Mouse (Mus musculus): ENCODE results near the gene Myo1c. TPM values are rescaled to one million over a fixed set of nuclear protein-coding genes. Genes with fewer than 3 reads are reported as not detected.

Gene Myo1c
- polyA plus RNA-seq, 1 experiment, result 14.1 TPM

DNA sequence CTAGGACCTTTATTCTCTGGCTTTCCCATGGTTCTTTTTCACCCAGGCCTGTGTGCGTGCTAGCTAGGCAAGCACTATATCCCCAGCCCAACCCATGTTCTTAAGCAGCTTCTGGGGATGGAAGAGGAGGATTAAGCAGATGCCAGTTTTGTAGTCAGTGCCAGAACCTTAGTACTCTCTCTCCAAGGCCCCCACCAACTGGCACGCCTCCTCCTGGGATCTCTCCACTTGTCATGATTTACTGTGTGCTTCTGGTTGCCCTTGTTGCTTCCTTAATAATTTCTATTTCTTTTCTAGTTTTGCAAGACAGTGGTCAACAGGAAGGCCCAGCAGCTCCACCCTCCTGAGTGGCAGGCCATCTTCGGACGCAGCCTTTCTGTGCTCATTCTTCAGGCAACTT, 24.5 kb upstream of the Myo1c start:
- TF ChIP-seq POLR2A (IDR thresholded peaks at IDR 0.05; ENCODE audit: borderline replicate concordance, extremely low read depth, insufficient read depth, insufficient read length, poor library complexity, severe bottlenecking), result no peak
- no peak for TF ChIP-seq CTCF (IDR thresholded peaks at IDR 0.05; ENCODE audit: borderline replicate concordance, extremely low read depth, insufficient read depth, insufficient read length)
- peak; percentile 36 for DNase-seq (ENCODE audit: low read depth)

DNA sequence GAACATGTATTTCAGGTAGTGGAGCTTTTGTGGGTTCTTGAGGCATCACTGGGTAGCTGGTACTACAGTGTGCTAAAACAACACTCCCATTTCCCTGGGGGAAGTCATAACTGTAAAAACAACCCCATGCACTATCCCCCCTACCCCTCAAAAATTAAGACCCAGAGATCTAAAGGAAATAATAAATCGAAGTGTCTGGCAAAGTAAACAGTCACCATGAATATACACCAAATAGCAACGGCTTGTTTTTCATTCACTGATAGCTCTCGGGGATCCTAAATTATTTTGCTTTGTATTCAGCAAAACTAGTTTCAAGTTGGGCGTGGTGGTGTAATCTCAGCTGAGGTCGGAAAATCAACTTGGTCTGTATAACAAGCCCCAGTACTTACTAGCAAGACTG, 20.2 kb upstream of the Myo1c start:
- DNase-seq (ENCODE audit: low read depth), result no peak
- TF ChIP-seq POLR2A (IDR thresholded peaks at IDR 0.05; ENCODE audit: borderline replicate concordance, extremely low read depth, insufficient read depth, insufficient read length, poor library complexity, severe bottlenecking), result no peak
- no peak for TF ChIP-seq CTCF (IDR thresholded peaks at IDR 0.05; ENCODE audit: borderline replicate concordance, extremely low read depth, insufficient read depth, insufficient read length)

DNA sequence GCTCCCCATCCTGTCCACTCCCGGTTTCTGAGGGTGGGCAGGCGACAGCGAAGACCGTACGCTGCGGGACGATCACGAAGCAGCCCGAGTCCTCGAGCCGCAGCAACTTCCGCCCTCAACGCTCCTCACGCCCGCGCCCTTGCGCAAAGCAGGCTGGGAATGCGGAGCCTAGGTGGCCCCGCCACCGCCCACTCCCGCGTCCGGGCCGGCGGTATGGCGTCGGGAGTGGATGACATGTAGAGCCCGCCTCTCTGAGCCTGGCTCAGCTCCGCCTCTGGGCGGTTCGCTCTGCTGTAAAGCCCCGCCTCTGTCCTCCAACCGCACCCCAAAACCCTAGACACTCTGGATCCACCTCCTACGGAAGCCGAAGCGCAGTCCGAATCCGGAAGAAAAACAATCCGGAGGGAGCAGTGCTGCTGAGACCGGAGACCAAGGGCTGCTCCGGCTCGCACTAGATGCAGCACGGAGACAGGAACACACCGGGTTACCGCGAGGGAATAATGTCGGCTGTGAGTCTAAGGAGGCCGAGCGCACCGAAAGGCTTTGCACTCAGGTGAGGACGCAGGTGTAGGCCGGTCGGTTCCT, 19.6 kb upstream of the Myo1c start, which contains the start of gene Inpp5k:
Inpp5k (plus strand) TSS at position 344 of the 585 bp plus-strand sequence.
- TF ChIP-seq CTCF (IDR thresholded peaks at IDR 0.05; ENCODE audit: borderline replicate concordance, extremely low read depth, insufficient read depth, insufficient read length) (no peak), POLR2A (IDR thresholded peaks at IDR 0.05; ENCODE audit: borderline replicate concordance, extremely low read depth, insufficient read depth, insufficient read length, poor library complexity, severe bottlenecking) (peak; percentile 81)
- peak; percentile 99 for DNase-seq (ENCODE audit: low read depth)

DNA sequence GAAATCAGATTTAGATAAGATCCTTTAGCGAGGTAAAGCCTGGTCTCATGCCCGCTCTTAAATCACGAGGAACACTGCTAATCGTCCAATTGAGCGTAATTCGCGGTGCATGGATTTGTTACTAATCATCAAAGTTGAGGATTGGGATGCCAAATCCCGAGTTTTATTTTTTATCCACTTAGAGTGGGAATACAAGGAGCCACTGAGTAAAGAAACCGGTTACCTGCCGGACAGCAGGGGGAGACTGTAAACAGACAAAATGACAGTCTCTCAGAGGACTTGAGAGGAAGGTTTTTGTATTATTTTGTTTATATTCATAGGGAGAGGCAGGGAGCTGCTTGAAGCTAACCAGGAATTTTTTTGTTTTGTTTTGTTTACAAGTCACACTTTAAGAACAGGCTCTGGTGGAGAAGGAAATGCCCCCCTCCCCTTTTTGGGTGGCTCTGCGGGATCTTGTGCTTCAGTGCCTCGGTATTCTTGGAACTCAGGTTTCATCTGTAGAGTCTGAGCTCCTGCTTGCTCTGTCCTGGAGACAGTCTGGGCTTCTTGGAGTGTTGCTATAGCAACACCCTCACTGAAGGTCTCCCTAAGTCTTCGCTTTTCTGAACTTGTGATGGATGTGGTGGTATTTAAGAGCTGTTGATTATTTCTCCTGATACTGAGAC, 18.6 kb upstream of the Myo1c start:
- DNase-seq (ENCODE audit: low read depth), result peak; percentile 57
- TF ChIP-seq CTCF (IDR thresholded peaks at IDR 0.05; ENCODE audit: borderline replicate concordance, extremely low read depth, insufficient read depth, insufficient read length) (peak; percentile 42; the same call in 1 of the 2 replicates), POLR2A (IDR thresholded peaks at IDR 0.05; ENCODE audit: borderline replicate concordance, extremely low read depth, insufficient read depth, insufficient read length, poor library complexity, severe bottlenecking) (no peak)

DNA sequence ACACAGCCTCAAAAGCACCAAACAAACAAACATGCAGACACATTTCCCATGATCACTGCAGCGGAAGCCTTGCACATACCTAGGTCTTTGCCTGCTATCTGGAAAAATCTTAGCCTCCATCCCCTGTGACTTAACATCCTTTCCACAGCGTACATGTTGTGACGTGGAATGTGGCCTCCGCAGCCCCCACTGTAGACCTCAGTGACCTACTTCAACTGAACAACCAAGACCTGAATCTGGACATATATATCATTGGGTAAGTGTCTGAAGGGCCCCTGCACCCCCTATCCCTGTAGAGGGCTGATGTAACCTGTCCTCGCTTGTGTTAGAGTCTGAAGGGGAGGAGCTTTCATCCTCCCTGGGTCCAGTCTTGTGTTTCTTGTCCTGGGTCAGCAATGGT, 17.4 kb upstream of the Myo1c start:
- no peak for DNase-seq (ENCODE audit: low read depth)
- no peak for TF ChIP-seq POLR2A (IDR thresholded peaks at IDR 0.05; ENCODE audit: borderline replicate concordance, extremely low read depth, insufficient read depth, insufficient read length, poor library complexity, severe bottlenecking)
- TF ChIP-seq CTCF (IDR thresholded peaks at IDR 0.05; ENCODE audit: borderline replicate concordance, extremely low read depth, insufficient read depth, insufficient read length), result no peak

DNA sequence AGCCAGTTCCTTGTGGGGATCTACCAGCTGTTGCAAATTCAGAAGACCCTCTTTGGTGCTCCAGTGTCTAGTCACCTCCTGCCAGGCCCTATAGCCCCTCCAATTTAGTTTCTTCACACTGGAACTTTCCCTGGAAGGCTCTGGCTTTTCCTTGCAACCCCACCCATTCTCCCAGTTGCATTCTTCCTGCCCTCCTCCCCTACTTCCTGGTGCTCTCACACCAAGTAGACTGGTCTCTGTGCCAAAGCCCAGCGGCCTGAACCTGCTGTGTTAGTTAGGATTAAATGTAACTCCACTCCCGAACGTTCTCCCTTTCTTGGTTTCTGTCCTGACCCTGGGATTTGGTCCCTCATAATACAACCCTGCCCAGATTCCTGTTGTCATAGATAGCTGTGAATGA, 15.5 kb upstream of the Myo1c start:
- no peak for DNase-seq (ENCODE audit: low read depth)
- TF ChIP-seq CTCF (IDR thresholded peaks at IDR 0.05; ENCODE audit: borderline replicate concordance, extremely low read depth, insufficient read depth, insufficient read length) (no peak), POLR2A (IDR thresholded peaks at IDR 0.05; ENCODE audit: borderline replicate concordance, extremely low read depth, insufficient read depth, insufficient read length, poor library complexity, severe bottlenecking) (no peak)

DNA sequence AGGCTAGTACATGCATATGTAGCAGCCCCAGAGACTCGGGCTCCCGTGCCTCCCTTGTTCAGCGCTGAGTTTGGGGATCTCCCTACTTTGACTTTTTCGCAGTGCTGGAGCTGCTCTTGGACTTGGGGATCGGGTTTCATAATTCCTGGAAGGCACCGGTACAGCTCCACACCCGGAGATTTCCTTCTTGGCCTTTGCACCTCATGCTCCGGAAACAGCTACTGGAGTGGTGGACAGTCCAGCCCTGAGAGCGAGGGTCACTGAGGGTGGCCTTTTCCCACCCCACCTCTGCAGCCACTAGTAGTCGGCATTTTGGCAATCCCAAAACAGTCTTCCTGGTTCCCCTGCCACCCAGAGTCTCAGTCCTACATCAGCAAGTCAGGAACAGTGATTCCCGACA, 15.0 kb upstream of the Myo1c start:
- TF ChIP-seq POLR2A (IDR thresholded peaks at IDR 0.05; ENCODE audit: borderline replicate concordance, extremely low read depth, insufficient read depth, insufficient read length, poor library complexity, severe bottlenecking), result no peak
- TF ChIP-seq CTCF (IDR thresholded peaks at IDR 0.05; ENCODE audit: borderline replicate concordance, extremely low read depth, insufficient read depth, insufficient read length), result no peak
- no peak for DNase-seq (ENCODE audit: low read depth)

DNA sequence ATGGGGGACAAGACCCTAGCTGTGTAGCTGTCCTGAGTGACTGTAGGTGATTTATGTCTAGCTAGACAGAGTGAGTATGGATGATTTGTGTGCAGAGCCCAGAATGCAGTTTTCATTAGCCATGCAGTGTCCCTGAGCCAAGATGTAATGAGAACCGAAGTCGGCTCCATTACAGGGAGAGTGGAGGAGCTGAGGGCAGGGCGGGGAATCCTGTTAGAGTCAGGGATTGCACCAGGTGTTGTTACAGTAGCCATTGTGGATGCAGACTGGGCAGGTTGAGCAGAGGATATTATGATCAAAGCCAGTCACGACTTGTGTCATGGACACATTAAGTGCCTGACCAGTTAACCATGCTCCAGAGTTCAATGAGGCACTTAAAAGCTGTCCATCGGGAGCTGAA, 7.0 kb upstream of the Myo1c start:
- DNase-seq (ENCODE audit: low read depth), result no peak
- TF ChIP-seq POLR2A (IDR thresholded peaks at IDR 0.05; ENCODE audit: borderline replicate concordance, extremely low read depth, insufficient read depth, insufficient read length, poor library complexity, severe bottlenecking) (no peak), CTCF (IDR thresholded peaks at IDR 0.05; ENCODE audit: borderline replicate concordance, extremely low read depth, insufficient read depth, insufficient read length) (no peak)

DNA sequence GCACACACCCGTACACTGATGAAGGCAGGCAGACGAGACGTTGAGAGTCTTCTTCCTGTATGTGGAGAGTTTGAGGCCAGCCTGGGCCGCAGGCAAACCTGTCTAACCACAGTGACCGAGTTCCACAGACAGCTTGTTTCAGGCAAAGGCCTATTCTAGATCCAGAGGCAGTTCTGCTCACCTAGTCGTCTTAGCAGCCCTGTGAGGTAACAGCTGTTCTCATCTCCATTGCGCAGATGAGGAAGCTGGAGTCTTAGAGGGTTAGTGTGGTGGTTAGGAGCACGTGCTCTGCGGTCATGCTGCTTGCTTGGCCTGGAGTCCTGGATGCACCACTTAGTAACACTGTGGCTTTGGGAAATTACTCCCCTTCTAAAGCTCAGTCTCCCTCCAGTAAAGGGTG, 5.6 kb upstream of the Myo1c start:
- TF ChIP-seq POLR2A (IDR thresholded peaks at IDR 0.05; ENCODE audit: borderline replicate concordance, extremely low read depth, insufficient read depth, insufficient read length, poor library complexity, severe bottlenecking) (no peak), CTCF (IDR thresholded peaks at IDR 0.05; ENCODE audit: borderline replicate concordance, extremely low read depth, insufficient read depth, insufficient read length) (no peak)

DNA sequence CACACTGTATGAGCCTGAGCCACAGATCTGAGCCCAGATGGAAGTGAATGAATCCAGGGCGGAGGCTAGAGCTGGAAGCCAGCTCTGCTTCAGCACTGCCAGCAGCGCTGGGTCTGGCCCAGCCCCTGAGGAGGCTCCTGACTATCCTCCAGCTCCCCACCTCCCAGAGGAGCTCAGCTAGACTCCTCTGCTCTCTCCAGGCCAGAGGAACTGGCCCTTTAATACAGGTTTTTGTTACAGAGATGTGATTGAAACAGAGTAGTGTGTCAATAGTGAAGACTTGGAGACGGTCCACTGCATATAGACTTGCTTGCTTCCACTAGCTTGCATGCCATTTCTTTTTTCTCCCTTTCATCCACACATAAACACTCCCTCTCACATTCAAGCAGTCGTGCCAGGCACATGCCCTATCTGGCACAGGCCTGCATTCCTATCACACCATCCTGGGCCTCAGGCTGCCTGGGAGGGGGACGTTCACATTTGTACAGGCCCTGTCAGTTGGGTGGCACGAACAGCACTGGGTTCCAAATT, 2.6 kb upstream of the Myo1c start:
- DNase-seq (ENCODE audit: low read depth), result peak; percentile 76
- TF ChIP-seq POLR2A (IDR thresholded peaks at IDR 0.05; ENCODE audit: borderline replicate concordance, extremely low read depth, insufficient read depth, insufficient read length, poor library complexity, severe bottlenecking), result no peak
- no peak for TF ChIP-seq CTCF (IDR thresholded peaks at IDR 0.05; ENCODE audit: borderline replicate concordance, extremely low read depth, insufficient read depth, insufficient read length)

More for the DNA sequence above, 5.6 kb upstream of the Myo1c start:
- DNase-seq (ENCODE audit: low read depth), result no peak

DNA sequence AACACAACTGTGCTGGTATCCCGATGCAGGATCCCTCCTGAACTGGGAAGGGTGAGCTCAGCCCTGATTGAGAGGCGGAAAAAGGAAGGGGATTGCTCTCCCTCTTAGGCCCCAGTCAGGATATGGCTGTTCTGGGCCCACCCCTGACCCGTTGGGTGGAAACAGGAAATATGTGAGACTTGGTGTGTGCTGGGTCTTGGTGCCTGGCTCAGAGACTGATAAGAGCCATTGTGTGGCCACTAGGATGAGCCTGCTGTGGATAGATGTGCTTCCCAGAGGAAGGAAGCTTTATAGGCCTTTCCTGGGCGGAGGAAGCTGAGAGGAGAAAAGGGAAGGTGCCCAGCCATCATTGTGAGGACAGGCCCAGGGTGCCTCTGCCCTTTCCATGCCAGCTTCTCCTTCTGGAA, 1.1 kb upstream of the Myo1c start:
- no peak for DNase-seq (ENCODE audit: low read depth)
- no peak for TF ChIP-seq CTCF (IDR thresholded peaks at IDR 0.05; ENCODE audit: borderline replicate concordance, extremely low read depth, insufficient read depth, insufficient read length)
- no peak for TF ChIP-seq POLR2A (IDR thresholded peaks at IDR 0.05; ENCODE audit: borderline replicate concordance, extremely low read depth, insufficient read depth, insufficient read length, poor library complexity, severe bottlenecking)
